Mouse (Mus musculus) kidney, embryonic 14.5 days (tissue): ENCODE measurements around the gene Ctcf. TPM values are rescaled to one million over a fixed set of nuclear protein-coding genes. Genes with fewer than 3 reads are reported as not detected.

ENCODE experiments used
- ATAC-seq: fragments of 200-750 bp; cut with Nextera tagmentation; 2 replicates; pipeline ENCODE4 v1.8.0; 2017; ENCODE audit warnings: moderate number of reproducible peaks, mild to moderate bottlenecking, moderate TSS enrichment, moderate library complexity; ENCODE audit not compliant: low FRiP score, low TSS enrichment
- H3K27ac ChIP-seq: fragments of 300-500 bp; sonication (generic); 2 replicates; pipeline ENCODE4 v1.5.1; 2014; ENCODE audit warnings: low read depth, mild to moderate bottlenecking, low read length, moderate library complexity, mixed read lengths
- H3K27me3 ChIP-seq: fragments of 300-500 bp; sonication (generic); 2 replicates; pipeline ENCODE4 v1.6.1; 2014; ENCODE audit warnings: mild to moderate bottlenecking, low read length; ENCODE audit not compliant: control insufficient read depth, insufficient read depth
- H3K36me3 ChIP-seq: fragments of 300-500 bp; sonication (generic); 2 replicates; pipeline ENCODE4 v1.6.1; 2014; ENCODE audit warnings: low read length, mixed read lengths; ENCODE audit not compliant: control insufficient read depth, insufficient read depth
- H3K4me1 ChIP-seq: fragments of 300-500 bp; sonication (generic); 2 replicates; pipeline ENCODE4 v1.6.1; 2014; ENCODE audit warnings: low read length, mixed read lengths; ENCODE audit not compliant: control insufficient read depth, insufficient read depth
- H3K4me2 ChIP-seq: fragments of 300-500 bp; sonication (generic); replicated peaks from 2 replicates; pipeline ENCODE4 v1.6.1; 2014; ENCODE audit warnings: low read depth, mild to moderate bottlenecking, low read length
- H3K4me3 ChIP-seq: fragments of 300-500 bp; sonication (generic); 2 replicates; pipeline ENCODE4 v1.5.1; 2014; ENCODE audit warnings: mild to moderate bottlenecking, low read length
- H3K9ac ChIP-seq: fragments of 300-500 bp; sonication (generic); 2 replicates; pipeline ENCODE4 v1.6.1; 2014; ENCODE audit warnings: low read depth, mild to moderate bottlenecking, low read length, moderate library complexity
- H3K9me3 ChIP-seq: fragments of 300-500 bp; sonication (generic); 2 replicates; pipeline ENCODE4 v1.6.1; 2016; ENCODE audit warnings: low read length; ENCODE audit not compliant: control insufficient read depth
- WGBS: fragments of 180-500 bp; shearing (Covaris S2); extraction: QIAGEN DNeasy Blood & Tissue Kit; methylation state at CpG from one replicate; pipeline ENCODE4 v1.1.7; 2014; 5-methylcytosine and 5-hydroxymethylcytosine counted together
- polyA plus RNA-seq: library from polyadenylated mRNA; unstranded; fragments of >200 nt; fragmentation: Nextera tagmentation; extraction: Ambion mirVana; gene quantifications from 2 replicates; pipeline ENCODE4 v1.2.1, GENCODE M21; 2014

The Ctcf gene
- polyA plus RNA-seq, 1 experiment from 2014 or later: 139 TPM

DNA sequence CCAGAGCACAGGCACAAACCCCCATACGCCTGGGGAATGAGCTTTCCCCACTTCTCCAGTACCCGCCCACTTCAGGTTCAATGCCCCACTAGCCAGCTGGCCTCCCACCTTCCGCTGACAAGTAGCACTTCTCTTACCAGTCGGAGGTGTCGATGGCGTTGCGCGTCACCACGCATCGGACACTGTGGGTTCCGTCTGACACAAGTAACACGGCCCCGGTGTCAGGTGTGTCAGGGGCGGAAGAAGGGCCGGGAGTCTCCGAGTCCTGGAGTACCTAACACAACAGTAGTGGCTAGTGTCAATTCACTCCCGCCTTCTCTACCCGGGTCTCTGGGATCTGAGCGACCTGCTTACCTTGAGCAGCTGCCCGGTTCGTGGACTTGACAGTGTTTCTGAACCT lies 64.2 kb downstream of the Ctcf start:
- Histone ChIP-seq H3K9me3 (no peaks in the 10 kb centered on the region), H3K27ac (peak overlapping the region; percentile 90; the same call in 1 of the 2 replicates), H3K4me3 (peak overlapping the region; percentile 47), H3K36me3 (peaks cover 42% of the 10 kb centered on the region), H3K4me1 (peaks cover 15% of the 10 kb centered on the region), H3K9ac (peak overlapping the region; percentile 63), H3K27me3 (no peaks in the 10 kb centered on the region), H3K4me2 (peak overlapping the region; percentile 82)
- ATAC-seq: peak; percentile 58
- WGBS: 0% methylated on average over 21 of the region's 21 CpGs

DNA sequence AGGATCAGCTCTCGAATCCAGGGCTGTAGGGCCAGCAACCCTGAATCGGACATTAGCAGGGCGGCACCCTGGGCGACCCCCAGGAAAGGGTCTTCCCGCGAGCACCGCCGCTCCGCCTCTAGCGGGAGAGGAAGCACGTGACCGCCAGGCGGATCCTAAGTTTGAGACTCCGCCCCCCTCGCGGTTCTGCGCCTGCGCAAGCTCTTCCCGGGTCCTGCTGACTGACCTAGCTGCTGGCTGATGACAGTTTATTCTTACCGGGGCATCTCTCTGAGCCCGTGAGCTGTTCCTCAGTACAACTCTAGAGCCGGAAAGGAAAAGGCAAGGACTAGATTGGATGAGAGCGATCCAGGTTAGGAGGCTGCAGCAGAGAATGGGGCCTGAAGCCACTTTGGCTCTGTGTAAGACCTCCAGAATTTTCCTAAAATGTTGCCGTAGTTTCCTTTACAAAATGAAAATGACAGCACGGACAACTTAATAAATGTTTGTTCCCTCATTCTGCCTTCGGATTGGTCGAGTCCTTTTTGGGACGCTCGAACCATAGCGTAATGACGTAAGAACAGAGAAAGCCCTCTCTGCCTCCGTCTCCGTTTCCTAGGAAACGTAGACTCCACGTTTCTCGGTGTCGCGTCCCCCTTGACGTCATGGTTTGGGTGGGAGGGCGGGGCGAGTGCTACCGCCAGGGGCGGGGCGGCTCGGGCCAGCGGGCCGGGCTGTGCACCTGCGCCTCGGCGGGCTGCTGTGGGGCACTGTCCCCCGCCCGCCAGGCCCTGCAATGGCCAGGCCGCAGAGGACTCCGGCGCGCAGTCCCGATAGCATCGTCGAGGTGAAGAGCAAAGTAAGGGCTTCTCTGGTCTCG lies 64.8 kb downstream of the Ctcf start, which contains the start of the genes Acd and Pard6a:
Gene Acd, minus strand, starts transcription at position 137 of the 859 bp plus-strand sequence.
Gene Pard6a, plus strand, starts transcription at position 183 of the 859 bp plus-strand sequence.
- H3K9ac ChIP-seq: peak within 1 kb of the TSS; percentile 63
- peak within 1 kb of the TSS; percentile 82 for H3K4me2 ChIP-seq
- ATAC-seq: peak; percentile 74
- no peaks in the 10 kb centered on the region for H3K27me3 ChIP-seq
- H3K4me3 ChIP-seq: peak within 1 kb of the TSS; percentile 47
- H3K9me3 ChIP-seq: no peaks in the 10 kb centered on the region
- peaks cover 42% of the 10 kb centered on the region for H3K36me3 ChIP-seq
- H3K27ac ChIP-seq: peak within 1 kb of the TSS; percentile 90
- under 1% methylated on average over 60 of the region's 60 CpGs for WGBS
- H3K4me1 ChIP-seq: peaks cover 15% of the 10 kb centered on the region

GRCm38 (mm10) chr8:105702001-105702401 lies 65.6 kb downstream of the Ctcf start:
- peaks cover 34% of the 10 kb centered on the region for H3K36me3 ChIP-seq
- peak; percentile 11 for ATAC-seq
- peak overlapping the region; percentile 52; the same call in 1 of the 2 replicates for H3K27ac ChIP-seq

DNA sequence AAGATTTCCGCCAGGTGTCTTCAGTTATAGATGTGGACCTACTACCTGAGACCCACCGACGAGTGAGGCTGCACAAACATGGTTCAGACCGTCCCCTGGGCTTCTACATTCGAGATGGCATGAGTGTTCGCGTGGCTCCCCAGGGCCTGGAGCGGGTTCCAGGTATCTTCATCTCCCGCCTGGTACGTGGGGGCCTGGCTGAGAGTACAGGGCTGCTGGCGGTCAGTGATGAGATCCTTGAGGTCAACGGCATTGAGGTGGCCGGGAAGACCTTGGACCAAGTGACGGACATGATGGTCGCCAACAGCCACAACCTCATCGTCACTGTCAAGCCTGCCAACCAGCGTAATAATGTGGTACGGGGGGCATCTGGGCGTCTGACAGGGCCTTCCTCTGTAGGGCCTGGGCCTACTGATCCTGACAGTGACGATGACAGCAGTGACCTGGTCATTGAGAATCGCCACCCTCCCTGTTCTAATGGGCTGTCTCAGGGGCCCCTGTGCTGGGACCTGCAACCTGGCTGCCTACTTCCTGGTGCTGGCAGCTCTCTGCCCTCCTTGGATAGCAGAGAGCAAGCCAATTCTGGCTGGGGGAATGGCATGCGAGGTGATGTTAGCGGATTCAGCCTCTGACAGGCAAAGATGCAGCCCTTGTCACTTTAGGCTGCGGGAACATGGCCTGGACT lies 66.5 kb downstream of the Ctcf start:
- H3K9ac ChIP-seq: no peak overlapping the region
- 91% methylated on average over 24 of the region's 24 CpGs for WGBS

More at GRCm38 (mm10) chr8:105702001-105702401, 65.6 kb downstream of the Ctcf start:
- H3K4me1 ChIP-seq: peaks cover 15% of the 10 kb centered on the region
- no peaks in the 10 kb centered on the region for H3K27me3 ChIP-seq
- H3K4me3 ChIP-seq: peak overlapping the region; percentile 47
- peak overlapping the region; percentile 82 for H3K4me2 ChIP-seq
- 44% methylated on average over 18 of the region's 18 CpGs for WGBS
- H3K9me3 ChIP-seq: no peaks in the 10 kb centered on the region
- H3K9ac ChIP-seq: peak overlapping the region; percentile 63

DNA sequence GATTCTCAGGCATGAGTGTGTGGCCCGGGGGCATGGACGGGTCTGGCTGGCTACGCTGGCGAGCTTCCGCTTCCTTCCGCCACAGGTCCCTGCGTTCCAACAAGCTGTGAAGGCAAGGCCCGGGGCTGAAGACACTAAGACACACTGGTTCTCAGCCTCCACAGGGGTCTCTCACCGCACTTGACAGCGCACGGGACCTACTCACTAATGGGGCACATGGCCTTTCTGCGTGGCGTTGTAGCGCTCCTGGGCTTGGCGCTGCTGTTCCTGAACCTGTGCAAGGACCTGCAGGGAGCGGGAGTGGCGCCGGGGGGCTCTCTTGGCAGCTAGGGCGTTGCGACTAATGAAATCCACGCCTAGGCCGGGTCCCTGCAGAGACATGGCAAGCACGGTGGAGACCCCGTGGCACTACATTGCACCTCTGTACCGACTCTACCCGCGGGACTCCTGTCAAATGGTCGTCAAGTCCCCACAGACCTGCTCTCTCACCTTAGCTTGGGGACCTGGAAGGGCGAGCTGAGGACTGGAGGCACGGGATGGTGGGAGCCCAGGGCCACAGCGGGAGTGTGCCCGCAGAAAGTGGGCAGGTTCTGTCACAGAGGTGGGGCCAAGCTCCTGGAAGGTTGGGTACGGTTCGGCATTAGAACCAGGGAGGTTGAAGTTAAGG lies 67.9 kb downstream of the Ctcf start:
- WGBS: 88% methylated on average over 34 of the region's 34 CpGs
- no peak for ATAC-seq
- Histone ChIP-seq H3K4me3 (no peak overlapping the region), H3K27ac (no peak overlapping the region), H3K4me2 (no peak overlapping the region), H3K27me3 (no peaks in the 10 kb centered on the region), H3K9ac (no peak overlapping the region), H3K9me3 (no peaks in the 10 kb centered on the region), H3K36me3 (peaks cover 15% of the 10 kb centered on the region), H3K4me1 (peaks cover 15% of the 10 kb centered on the region)

More for the DNA sequence above, 66.5 kb downstream of the Ctcf start:
- ATAC-seq: no peak
- H3K4me1 ChIP-seq: peaks cover 15% of the 10 kb centered on the region
- H3K27ac ChIP-seq: no peak overlapping the region
- H3K36me3 ChIP-seq: peaks cover 26% of the 10 kb centered on the region
- no peaks in the 10 kb centered on the region for H3K27me3 ChIP-seq
- H3K4me3 ChIP-seq: no peak overlapping the region
- no peak overlapping the region for H3K4me2 ChIP-seq
- no peaks in the 10 kb centered on the region for H3K9me3 ChIP-seq

DNA sequence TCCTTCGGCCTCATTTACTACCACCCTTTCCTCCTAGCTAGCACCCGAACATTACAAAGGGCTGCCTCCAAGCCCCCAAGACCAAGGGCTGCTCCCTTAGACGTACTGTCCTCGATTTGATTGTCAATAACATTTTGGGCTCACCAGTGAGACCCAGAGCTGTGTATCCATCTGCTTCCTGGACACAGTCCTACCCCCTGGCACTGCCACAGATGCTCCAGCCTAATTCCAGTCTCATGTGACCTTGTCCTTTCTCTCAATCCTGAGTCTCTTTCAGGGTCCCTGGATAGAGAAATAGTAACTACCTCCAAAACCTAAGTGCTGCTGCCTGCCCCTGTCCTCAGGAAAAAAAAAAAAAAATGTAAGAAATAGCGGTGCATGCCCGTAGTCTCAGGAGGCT lies 68.6 kb downstream of the Ctcf start:
- peaks cover 15% of the 10 kb centered on the region for H3K36me3 ChIP-seq
- 89% methylated on average over 6 of the region's 6 CpGs for WGBS
- H3K4me1 ChIP-seq: peaks cover 10% of the 10 kb centered on the region
- H3K27me3 ChIP-seq: no peaks in the 10 kb centered on the region
- no peak for ATAC-seq
- no peaks in the 10 kb centered on the region for H3K9me3 ChIP-seq
- no peak overlapping the region for H3K9ac ChIP-seq
- no peak overlapping the region for H3K4me2 ChIP-seq
- no peak overlapping the region for H3K27ac ChIP-seq
- H3K4me3 ChIP-seq: no peak overlapping the region

DNA sequence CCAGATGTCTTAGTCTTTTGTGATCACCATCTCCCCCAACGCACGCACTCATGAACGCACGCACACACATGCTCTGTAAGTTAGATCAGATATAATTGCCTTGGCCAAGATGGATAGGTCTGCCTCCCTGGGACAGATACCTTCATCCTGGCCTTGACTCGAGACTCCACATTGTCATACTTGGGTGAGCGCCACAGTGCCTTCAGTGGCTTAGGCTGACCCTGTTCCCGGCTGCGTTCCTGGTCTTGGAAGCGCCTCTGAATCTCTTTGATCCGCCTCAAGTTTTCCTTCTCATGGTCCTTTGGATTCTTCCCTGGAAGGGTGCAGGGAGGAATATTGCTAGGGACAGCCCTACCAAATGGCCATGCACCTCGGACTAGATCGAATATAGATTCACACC lies 70.1 kb downstream of the Ctcf start:
- WGBS: 65% methylated on average over 12 of the region's 12 CpGs
- peaks cover 15% of the 10 kb centered on the region for H3K36me3 ChIP-seq
- no peak for ATAC-seq
- H3K4me3 ChIP-seq: peak overlapping the region; percentile 69; the same call in 1 of the 2 replicates
- H3K9ac ChIP-seq: no peak overlapping the region
- peaks cover 6% of the 10 kb centered on the region for H3K4me1 ChIP-seq
- H3K27me3 ChIP-seq: no peaks in the 10 kb centered on the region
- peak overlapping the region; percentile 91 for H3K4me2 ChIP-seq
- no peaks in the 10 kb centered on the region for H3K9me3 ChIP-seq
- no peak overlapping the region for H3K27ac ChIP-seq

DNA sequence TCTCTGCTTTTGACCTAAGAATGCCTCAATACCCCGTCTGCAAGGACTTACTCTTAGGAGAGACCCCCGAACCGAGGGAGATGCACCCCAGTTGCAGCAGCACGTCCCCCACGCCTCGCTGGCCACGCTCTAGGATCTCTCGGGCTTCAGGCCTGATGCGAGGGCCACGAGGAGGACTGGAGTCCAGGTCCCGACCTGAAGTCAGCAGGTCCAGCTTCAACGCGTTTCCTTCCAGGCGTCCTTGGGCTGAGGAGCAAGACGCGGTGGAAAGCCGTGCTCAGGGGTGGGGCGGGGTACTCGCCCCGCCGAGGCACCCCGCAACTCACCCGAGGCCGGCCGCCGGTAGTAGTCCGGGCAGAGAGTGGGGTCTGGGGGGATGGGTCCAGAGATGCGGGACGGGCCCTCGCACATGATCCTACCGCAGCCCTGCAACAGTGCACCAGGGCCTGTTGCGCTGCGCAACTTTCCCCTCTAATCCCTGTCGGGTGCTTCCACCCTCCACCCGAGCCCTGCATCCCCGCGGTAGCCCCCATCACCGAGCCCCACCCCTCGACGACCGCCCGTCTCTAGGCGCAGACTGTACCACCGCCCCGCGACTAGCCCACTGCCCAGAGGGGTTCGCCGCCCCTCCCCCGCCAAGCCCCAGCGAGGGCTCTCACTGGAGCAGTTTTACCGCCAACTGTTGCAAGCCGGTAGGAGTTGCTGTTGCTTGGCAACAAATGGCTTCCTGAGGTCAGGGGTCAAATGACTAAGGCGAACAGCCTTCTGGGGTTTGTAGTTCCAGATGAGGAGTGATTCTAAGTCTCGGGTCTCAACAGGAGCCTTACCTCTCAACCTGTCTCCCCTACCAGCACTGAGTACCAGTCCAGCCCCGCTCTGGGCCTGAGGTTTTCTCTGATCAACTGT lies 71.4 kb downstream of the Ctcf start, which contains the start of the genes 4933405L10Rik and Enkd1:
Gene 4933405L10Rik, plus strand, starts transcription at position 158 of the 906 bp plus-strand sequence.
Gene Enkd1, minus strand, starts transcription at position 713 of the 906 bp plus-strand sequence.
- WGBS: under 1% methylated on average over 55 of the region's 55 CpGs
- Histone ChIP-seq H3K9ac (peak within 1 kb of the TSS; percentile 79), H3K27me3 (no peaks in the 10 kb centered on the region), H3K4me2 (peak within 1 kb of the TSS; percentile 91), H3K4me1 (no peaks in the 10 kb centered on the region; the same call in 1 of the 2 replicates), H3K9me3 (no peaks in the 10 kb centered on the region), H3K4me3 (peak within 1 kb of the TSS; percentile 69), H3K27ac (no peak within 1 kb of the TSS), H3K36me3 (peaks cover 15% of the 10 kb centered on the region)
- peak; percentile 88 for ATAC-seq
